Mouse (Mus musculus): ENCODE results near the gene Rel. TPM values are rescaled to one million over a fixed set of nuclear protein-coding genes. Genes with fewer than 3 reads are reported as not detected.

Gene Rel
- polyA plus RNA-seq, 1 experiment from 2014 or later: 0.57 TPM

DNA sequence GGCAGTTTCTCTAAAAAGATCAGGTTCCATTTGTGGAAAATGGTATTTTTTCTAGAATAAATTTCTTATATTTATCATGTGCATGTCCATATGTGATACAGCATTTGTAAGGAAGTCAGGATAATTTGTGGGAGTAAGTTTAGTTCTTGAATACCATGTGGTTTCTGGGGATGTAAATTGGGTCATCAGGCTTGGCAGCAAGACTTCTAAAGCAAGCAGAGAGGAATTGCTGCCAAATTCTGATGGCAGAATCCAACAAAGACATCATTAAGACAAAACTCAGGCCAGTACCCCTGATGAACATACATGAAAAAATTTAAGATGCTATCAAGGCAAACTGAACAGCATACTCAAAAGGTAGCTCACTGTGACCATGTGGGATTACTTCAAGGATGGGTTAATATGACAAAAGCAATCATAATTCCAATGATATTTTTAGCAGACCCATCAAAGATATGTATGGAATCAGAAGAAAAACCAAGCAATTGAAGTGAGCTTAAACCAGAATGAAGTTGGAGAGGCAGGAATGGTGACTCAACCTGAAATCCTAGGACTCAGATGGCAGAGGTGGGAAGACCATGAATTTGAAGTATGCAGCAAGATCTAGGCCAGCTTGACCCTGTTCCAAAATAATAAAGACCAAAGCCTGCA, 34.8 kb downstream of the Rel start:
- no peak for ATAC-seq (ENCODE audit: low FRiP score)

GRCm38 (mm10) chr11:23734749-23735286, 36.0 kb downstream of the Rel start:
- 95% methylated on average over 6 of the region's 6 CpGs for WGBS
- H3K4me1 ChIP-seq: no peaks in the 10 kb centered on the region
- no peak overlapping the region for H3K27ac ChIP-seq
- no peak overlapping the region for H3K9ac ChIP-seq
- H3K4me2 ChIP-seq: no peak overlapping the region
- H3K4me3 ChIP-seq (replicated peaks): no peak overlapping the region
- H3K36me3 ChIP-seq (replicated peaks): peaks cover 32% of the 10 kb centered on the region
- no peaks in the 10 kb centered on the region for H3K27me3 ChIP-seq
- no peaks in the 10 kb centered on the region for H3K9me3 ChIP-seq
- ATAC-seq (ENCODE audit: low FRiP score): no peak

More for the DNA sequence above, 34.8 kb downstream of the Rel start:
- Histone ChIP-seq H3K9ac (no peak overlapping the region), H3K27me3 (no peaks in the 10 kb centered on the region), H3K4me2 (no peak overlapping the region), H3K4me1 (no peaks in the 10 kb centered on the region), H3K4me3 (replicated peaks) (no peak overlapping the region), H3K27ac (no peak overlapping the region), H3K9me3 (no peaks in the 10 kb centered on the region), H3K36me3 (replicated peaks) (peaks cover 24% of the 10 kb centered on the region)

- no peaks in the 10 kb centered on the region for H3K9me3 ChIP-seq
- no peak overlapping the region for H3K27ac ChIP-seq
- no peak overlapping the region for H3K9ac ChIP-seq
- no peaks in the 10 kb centered on the region for H3K27me3 ChIP-seq
- WGBS: 93% methylated on average over 1 of the region's 1 CpGs
- H3K36me3 ChIP-seq (replicated peaks): peaks cover 48% of the 10 kb centered on the region
- no peaks in the 10 kb centered on the region for H3K4me1 ChIP-seq
- ATAC-seq (ENCODE audit: low FRiP score): no peak
- no peak overlapping the region for H3K4me3 ChIP-seq (replicated peaks)
- H3K4me2 ChIP-seq: no peak overlapping the region
Measured at GRCm38 (mm10) chr11:23732840-23733239, 37.9 kb downstream of the Rel start.

DNA sequence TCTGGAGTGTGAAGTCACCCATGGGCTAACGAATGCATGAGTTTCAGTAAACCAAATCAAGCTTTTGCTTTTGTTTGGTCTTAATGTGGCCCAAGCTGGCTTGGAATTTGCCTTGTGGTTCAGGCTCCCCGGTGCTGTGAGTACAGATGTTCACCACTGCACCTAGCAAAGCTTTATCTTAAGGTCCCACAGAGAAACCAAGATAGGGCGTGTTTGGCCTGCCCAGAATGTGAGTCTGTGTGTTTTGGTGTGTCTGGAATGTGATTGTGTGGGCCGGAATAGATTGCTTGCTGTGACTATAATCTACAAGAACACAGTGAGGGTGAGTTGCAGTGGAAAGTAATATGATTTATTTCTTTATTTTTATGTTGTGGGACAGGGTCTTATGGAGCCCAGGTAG, 40.6 kb downstream of the Rel start:
- Histone ChIP-seq H3K9ac (no peak overlapping the region), H3K27ac (no peak overlapping the region), H3K4me1 (no peaks in the 10 kb centered on the region), H3K4me3 (replicated peaks) (no peak overlapping the region), H3K36me3 (replicated peaks) (peaks cover 70% of the 10 kb centered on the region), H3K9me3 (no peaks in the 10 kb centered on the region), H3K4me2 (no peak overlapping the region), H3K27me3 (no peaks in the 10 kb centered on the region)
- ATAC-seq (ENCODE audit: low FRiP score): no peak
- WGBS: 94% methylated on average over 4 of the region's 4 CpGs

GRCm38 (mm10) chr11:23728186-23728585, 42.6 kb downstream of the Rel start:
- no peak overlapping the region for H3K4me2 ChIP-seq
- H3K27ac ChIP-seq: no peak overlapping the region
- no peak for ATAC-seq (ENCODE audit: low FRiP score)
- no peaks in the 10 kb centered on the region for H3K4me1 ChIP-seq
- H3K36me3 ChIP-seq (replicated peaks): peaks cover 66% of the 10 kb centered on the region
- 94% methylated on average over 2 of the region's 2 CpGs for WGBS
- no peaks in the 10 kb centered on the region for H3K9me3 ChIP-seq
- H3K4me3 ChIP-seq (replicated peaks): no peak overlapping the region
- no peak overlapping the region for H3K9ac ChIP-seq
- H3K27me3 ChIP-seq: no peaks in the 10 kb centered on the region

DNA sequence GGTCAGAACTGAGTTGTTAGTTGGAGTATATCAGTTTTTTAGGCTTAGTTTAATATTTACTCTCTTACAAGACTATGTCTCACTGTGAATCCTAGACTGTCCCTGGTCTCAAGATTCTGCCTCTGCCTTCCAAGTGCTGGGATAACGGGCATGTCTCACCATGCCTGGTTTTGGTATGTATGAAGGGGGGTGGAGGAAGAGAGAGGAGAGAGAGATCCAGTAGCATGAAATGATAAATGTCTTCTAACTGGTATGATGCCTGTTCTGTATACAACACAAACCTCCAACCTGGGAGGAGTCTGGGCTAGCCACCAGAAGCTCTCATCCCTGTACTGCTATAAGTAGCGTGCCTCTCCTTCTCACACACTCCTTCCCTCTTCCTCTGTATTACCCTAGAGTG, 44.3 kb downstream of the Rel start:
- Histone ChIP-seq H3K9ac (no peak overlapping the region), H3K36me3 (replicated peaks) (peaks cover 69% of the 10 kb centered on the region), H3K9me3 (no peaks in the 10 kb centered on the region), H3K27me3 (no peaks in the 10 kb centered on the region), H3K27ac (no peak overlapping the region), H3K4me2 (no peak overlapping the region), H3K4me1 (peaks cover 5% of the 10 kb centered on the region; the same call in 1 of the 2 replicates), H3K4me3 (replicated peaks) (no peak overlapping the region)
- WGBS: 91% methylated on average over 2 of the region's 2 CpGs
- no peak for ATAC-seq (ENCODE audit: low FRiP score)

DNA sequence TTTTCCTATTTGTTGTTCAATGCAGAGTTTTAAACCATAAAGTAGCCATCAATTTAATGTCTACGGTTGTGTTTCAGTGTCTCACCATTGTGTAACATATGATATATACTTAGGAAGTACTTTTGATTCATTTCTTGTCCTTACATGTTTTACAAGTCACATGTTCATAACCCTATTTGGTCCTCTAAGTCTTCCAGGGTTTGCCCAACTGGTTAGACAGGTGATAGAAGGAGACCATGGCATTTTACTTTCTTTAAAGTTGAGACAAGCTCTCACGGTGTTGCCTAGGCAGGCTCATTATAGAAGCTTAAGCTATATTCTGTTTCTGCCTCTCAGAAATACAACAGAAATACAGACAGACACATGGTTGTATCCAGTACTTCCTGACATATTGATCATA, 44.9 kb downstream of the Rel start:
- Histone ChIP-seq H3K9me3 (no peaks in the 10 kb centered on the region), H3K27me3 (no peaks in the 10 kb centered on the region), H3K27ac (no peak overlapping the region), H3K36me3 (replicated peaks) (peaks cover 70% of the 10 kb centered on the region), H3K4me3 (replicated peaks) (no peak overlapping the region), H3K4me2 (no peak overlapping the region), H3K4me1 (peaks cover 5% of the 10 kb centered on the region; the same call in 1 of the 2 replicates), H3K9ac (no peak overlapping the region)
- no peak for ATAC-seq (ENCODE audit: low FRiP score)
- 93% methylated on average over 2 of the region's 2 CpGs for WGBS

DNA sequence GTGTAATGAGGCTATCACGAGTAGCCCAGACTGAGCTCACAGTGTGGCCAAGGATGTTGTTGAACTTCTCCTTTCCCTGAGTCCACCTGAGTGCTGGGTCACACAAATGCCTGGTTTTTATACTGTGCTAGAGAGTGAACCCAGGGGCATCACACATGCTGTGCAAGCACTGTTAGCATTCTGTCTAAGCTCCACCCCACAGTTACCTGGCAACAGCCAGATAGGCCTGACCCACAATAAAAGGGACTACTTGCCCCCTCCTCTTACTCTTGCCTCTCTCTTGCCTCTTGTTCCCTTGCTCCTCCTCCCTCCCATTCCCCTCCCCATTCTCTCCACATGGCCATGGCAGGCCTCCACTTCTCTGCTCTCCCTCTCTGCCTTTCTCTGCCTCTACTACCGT, 48.4 kb downstream of the Rel start:
- H3K4me1 ChIP-seq: peaks cover 5% of the 10 kb centered on the region; the same call in 1 of the 2 replicates
- no peaks in the 10 kb centered on the region for H3K27me3 ChIP-seq
- peak; percentile 46; the same call in 1 of the 2 replicates for ATAC-seq (ENCODE audit: low FRiP score)
- H3K9me3 ChIP-seq: no peaks in the 10 kb centered on the region
- no peak overlapping the region for H3K4me2 ChIP-seq
- no peak overlapping the region for H3K27ac ChIP-seq
- H3K4me3 ChIP-seq (replicated peaks): no peak overlapping the region
- WGBS: 28% methylated on average over 2 of the region's 2 CpGs
- H3K9ac ChIP-seq: no peak overlapping the region
- H3K36me3 ChIP-seq (replicated peaks): peaks cover 74% of the 10 kb centered on the region

- Histone ChIP-seq H3K4me3 (replicated peaks) (no peak overlapping the region), H3K9me3 (no peaks in the 10 kb centered on the region), H3K27me3 (no peaks in the 10 kb centered on the region), H3K4me1 (peaks cover 5% of the 10 kb centered on the region; the same call in 1 of the 2 replicates), H3K36me3 (replicated peaks) (peaks cover 67% of the 10 kb centered on the region), H3K4me2 (no peak overlapping the region), H3K9ac (no peak overlapping the region), H3K27ac (no peak overlapping the region)
- ATAC-seq (ENCODE audit: low FRiP score): no peak
- 86% methylated on average over 3 of the region's 3 CpGs for WGBS
Measured at GRCm38 (mm10) chr11:23719825-23720224, 50.9 kb downstream of the Rel start.

DNA sequence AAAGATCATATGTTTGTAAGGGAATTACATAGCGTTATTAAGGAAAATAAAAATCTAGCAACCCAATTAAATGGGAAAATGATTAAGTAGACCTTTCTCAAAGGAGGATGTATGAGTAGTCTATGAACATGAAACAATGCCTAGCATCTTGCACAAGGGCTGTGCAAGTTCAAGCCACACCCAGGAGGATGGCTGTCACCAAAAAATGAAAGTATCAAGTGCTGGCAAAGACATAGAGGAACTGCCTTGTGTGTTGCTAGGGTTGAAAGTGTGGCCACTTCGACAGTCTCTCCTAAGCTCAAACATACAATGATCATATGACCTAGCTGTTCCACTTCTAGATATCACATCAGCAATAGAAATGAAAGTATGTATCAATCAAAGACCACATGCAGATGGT, 51.9 kb downstream of the Rel start:
- 95% methylated on average over 2 of the region's 2 CpGs for WGBS
- Histone ChIP-seq H3K36me3 (replicated peaks) (peaks cover 72% of the 10 kb centered on the region), H3K4me1 (peaks cover 5% of the 10 kb centered on the region; the same call in 1 of the 2 replicates)

GRCm38 (mm10) chr11:23712299-23712698, 58.5 kb downstream of the Rel start:
- Histone ChIP-seq H3K9me3 (no peaks in the 10 kb centered on the region), H3K4me2 (no peak overlapping the region), H3K4me1 (no peaks in the 10 kb centered on the region), H3K4me3 (replicated peaks) (no peak overlapping the region), H3K36me3 (replicated peaks) (peaks cover 73% of the 10 kb centered on the region), H3K9ac (no peak overlapping the region), H3K27ac (no peak overlapping the region), H3K27me3 (no peaks in the 10 kb centered on the region)
- 98% methylated on average over 3 of the region's 3 CpGs for WGBS
- ATAC-seq (ENCODE audit: low FRiP score): no peak

More for the DNA sequence above, 51.9 kb downstream of the Rel start:
- Histone ChIP-seq H3K27ac (no peak overlapping the region), H3K27me3 (no peaks in the 10 kb centered on the region), H3K9me3 (no peaks in the 10 kb centered on the region), H3K4me2 (no peak overlapping the region), H3K9ac (no peak overlapping the region), H3K4me3 (replicated peaks) (no peak overlapping the region)
- ATAC-seq (ENCODE audit: low FRiP score): no peak

GRCm38 (mm10) chr11:23704604-23705294, 66.0 kb downstream of the Rel start:
- peaks cover 30% of the 10 kb centered on the region for H3K36me3 ChIP-seq (replicated peaks)

More at GRCm38 (mm10) chr11:23704604-23705294, 66.0 kb downstream of the Rel start:
- H3K4me3 ChIP-seq (replicated peaks): no peak overlapping the region
- WGBS: 81% methylated on average over 7 of the region's 7 CpGs
- no peak for ATAC-seq (ENCODE audit: low FRiP score)
- peaks cover 6% of the 10 kb centered on the region; the same call in 1 of the 2 replicates for H3K4me1 ChIP-seq
- no peak overlapping the region for H3K27ac ChIP-seq
- no peak overlapping the region for H3K9ac ChIP-seq
- H3K9me3 ChIP-seq: no peaks in the 10 kb centered on the region
- no peaks in the 10 kb centered on the region for H3K27me3 ChIP-seq
- no peak overlapping the region for H3K4me2 ChIP-seq
